Mouse (Mus musculus): ENCODE data around the gene Pecam1. TPM values are rescaled to one million over a fixed set of nuclear protein-coding genes. Genes with fewer than 3 reads are reported as not detected.
"Not testable (repeated sequence)": the region's sequence is repeated elsewhere in the genome, so short reads cannot be mapped to it uniquely, and the experiment has no call there.

The Pecam1 gene
- polyA plus RNA-seq, 1 experiment from 2014 or later = 48.2 TPM

DNA sequence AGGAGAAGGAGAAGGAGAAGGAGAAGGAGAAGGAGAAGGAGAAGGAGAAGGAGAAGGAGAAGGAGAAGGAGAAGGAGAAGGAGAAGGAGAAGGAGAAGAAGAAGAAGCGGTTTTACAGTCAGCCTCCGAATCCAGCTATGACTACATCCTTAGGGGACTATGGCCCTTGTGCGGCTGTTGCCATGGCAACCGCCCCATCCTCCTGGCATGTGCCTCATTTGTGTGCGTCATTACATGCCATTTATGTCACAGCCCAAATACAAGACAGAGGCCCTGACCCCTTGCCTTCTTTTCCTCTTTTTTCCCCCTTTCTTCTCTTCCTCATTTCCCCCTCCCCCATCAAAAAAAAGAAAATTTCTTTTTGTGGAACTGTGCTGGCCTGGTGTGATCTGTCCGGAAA lies 9.2 kb downstream of the Pecam1 start:
- Histone ChIP-seq H3K9ac (ENCODE audit: low read depth, low read length) (no peak overlapping the region), H3K27ac (ENCODE audit: low read length) (no peak overlapping the region), H3K4me2 (ENCODE audit: low read depth, low read length) (no peak overlapping the region), H3K9me3 (ENCODE audit: control insufficient read depth, low read length) (no peaks in the 10 kb centered on the region), H3K27me3 (replicated peaks; ENCODE audit: control insufficient read depth, insufficient read depth, low read length) (no peaks in the 10 kb centered on the region), H3K4me1 (ENCODE audit: control insufficient read depth, insufficient read depth, low read length) (no peaks in the 10 kb centered on the region), H3K36me3 (ENCODE audit: control insufficient read depth, insufficient read depth, low read length) (no peaks in the 10 kb centered on the region), H3K4me3 (ENCODE audit: low read length) (no peak overlapping the region)
- 62% methylated on average over 6 of the region's 6 CpGs for WGBS
- no peak for ATAC-seq

DNA sequence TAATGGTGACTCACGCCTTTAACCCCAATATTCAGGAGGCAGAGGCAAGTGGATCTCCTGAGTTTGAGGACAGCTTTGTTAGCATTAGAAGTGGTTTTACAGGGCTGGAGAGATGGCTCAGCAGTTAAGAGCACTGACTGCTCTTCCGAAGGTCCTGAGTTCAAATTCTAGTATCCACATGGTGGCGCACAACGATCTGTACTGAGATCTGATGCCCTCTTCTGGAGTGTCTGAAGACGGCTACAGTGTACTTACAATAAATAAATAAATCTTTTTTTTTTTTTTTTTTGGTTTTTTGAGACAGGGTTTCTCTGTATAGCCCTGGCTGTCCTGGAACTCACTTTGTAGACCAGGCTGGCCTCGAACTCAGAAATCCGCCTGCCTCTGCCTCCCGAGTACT lies 9.7 kb downstream of the Pecam1 start:
- H3K9ac ChIP-seq (ENCODE audit: low read depth, low read length); H3K4me2 ChIP-seq (ENCODE audit: low read depth, low read length); ATAC-seq; H3K9me3 ChIP-seq (ENCODE audit: control insufficient read depth, low read length); H3K36me3 ChIP-seq (ENCODE audit: control insufficient read depth, insufficient read depth, low read length); H3K27me3 ChIP-seq (replicated peaks; ENCODE audit: control insufficient read depth, insufficient read depth, low read length); H3K27ac ChIP-seq (ENCODE audit: low read length); H3K4me3 ChIP-seq (ENCODE audit: low read length); H3K4me1 ChIP-seq (ENCODE audit: control insufficient read depth, insufficient read depth, low read length): not testable (repeated sequence)
- 94% methylated on average over 7 of the region's 8 CpGs for WGBS

DNA sequence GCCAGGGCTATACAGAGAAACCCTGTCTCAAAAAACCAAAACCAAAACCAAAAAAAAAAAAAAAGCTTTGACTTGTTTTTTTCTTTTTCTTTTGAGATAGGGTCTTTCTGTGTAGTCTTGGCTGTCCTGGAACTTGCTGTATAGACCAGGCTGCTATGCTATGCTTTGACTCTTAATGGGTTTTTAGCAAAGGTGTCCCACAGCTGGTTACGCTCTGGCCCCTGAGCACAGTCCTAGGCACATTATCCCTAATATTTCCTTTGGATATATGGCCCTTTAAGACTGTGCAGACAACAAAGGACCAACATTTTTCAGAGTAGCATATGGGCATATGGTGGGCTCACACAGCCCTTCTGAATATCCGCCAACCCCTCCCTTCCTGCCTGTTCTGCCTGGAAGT lies 11.3 kb downstream of the Pecam1 start:
- WGBS = 94% methylated on average over 2 of the region's 2 CpGs
- no peaks in the 10 kb centered on the region for H3K36me3 ChIP-seq (ENCODE audit: control insufficient read depth, insufficient read depth, low read length)

DNA sequence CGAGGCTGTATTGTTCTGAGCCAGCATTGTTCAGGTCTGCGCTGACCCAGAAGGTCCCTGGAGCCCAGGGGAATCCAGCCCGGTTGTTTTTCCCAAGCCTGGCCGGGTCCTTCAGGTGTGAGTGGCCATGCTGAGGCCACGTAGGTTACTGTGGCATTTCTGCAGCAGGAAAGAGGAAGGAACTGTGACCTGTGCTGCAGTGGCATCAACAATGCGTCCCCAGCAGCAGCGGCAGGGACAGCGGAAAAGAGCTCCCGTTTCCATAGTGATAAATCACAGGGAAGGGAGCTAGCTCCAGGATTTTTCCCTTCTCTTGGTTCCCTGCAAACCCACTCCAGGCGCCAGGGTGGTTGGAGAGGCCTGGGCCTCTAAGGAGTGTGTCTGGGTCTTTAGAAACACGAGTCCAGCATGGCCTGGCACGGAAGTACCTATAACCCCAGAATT lies 13.2 kb downstream of the Pecam1 start:
- no peak overlapping the region for H3K4me3 ChIP-seq (ENCODE audit: low read length)
- H3K4me2 ChIP-seq (ENCODE audit: low read depth, low read length) = no peak overlapping the region
- H3K27ac ChIP-seq (ENCODE audit: low read length) = 0 out of 2 replicates have a peak overlapping the region, but pooled peaks have one; percentile 31
- ATAC-seq = peak; percentile 60; the same call in 1 of the 2 replicates
- WGBS = 38% methylated on average over 12 of the region's 12 CpGs
- no peaks in the 10 kb centered on the region for H3K9me3 ChIP-seq (ENCODE audit: control insufficient read depth, low read length)
- H3K4me1 ChIP-seq (ENCODE audit: control insufficient read depth, insufficient read depth, low read length) = no peaks in the 10 kb centered on the region
- H3K9ac ChIP-seq (ENCODE audit: low read depth, low read length) = no peak overlapping the region
- H3K36me3 ChIP-seq (ENCODE audit: control insufficient read depth, insufficient read depth, low read length) = no peaks in the 10 kb centered on the region
- H3K27me3 ChIP-seq (replicated peaks; ENCODE audit: control insufficient read depth, insufficient read depth, low read length) = no peaks in the 10 kb centered on the region

More for the DNA sequence above, 11.3 kb downstream of the Pecam1 start:
- Histone ChIP-seq H3K4me1 (ENCODE audit: control insufficient read depth, insufficient read depth, low read length) (no peaks in the 10 kb centered on the region), H3K27me3 (replicated peaks; ENCODE audit: control insufficient read depth, insufficient read depth, low read length) (no peaks in the 10 kb centered on the region), H3K9ac (ENCODE audit: low read depth, low read length) (no peak overlapping the region), H3K9me3 (ENCODE audit: control insufficient read depth, low read length) (no peaks in the 10 kb centered on the region), H3K4me3 (ENCODE audit: low read length) (no peak overlapping the region), H3K27ac (ENCODE audit: low read length) (no peak overlapping the region), H3K4me2 (ENCODE audit: low read depth, low read length) (no peak overlapping the region)
- ATAC-seq = no peak

- no peaks in the 10 kb centered on the region for H3K9me3 ChIP-seq (ENCODE audit: control insufficient read depth, low read length)
- H3K36me3 ChIP-seq (ENCODE audit: control insufficient read depth, insufficient read depth, low read length) = no peaks in the 10 kb centered on the region
- no peak overlapping the region for H3K9ac ChIP-seq (ENCODE audit: low read depth, low read length)
- WGBS = 67% methylated on average over 3 of the region's 3 CpGs
- ATAC-seq = no peak
- no peak overlapping the region for H3K4me3 ChIP-seq (ENCODE audit: low read length)
- H3K4me2 ChIP-seq (ENCODE audit: low read depth, low read length) = no peak overlapping the region
- H3K27ac ChIP-seq (ENCODE audit: low read length) = 0 out of 2 replicates have a peak overlapping the region, but pooled peaks have one; percentile 31
- no peaks in the 10 kb centered on the region for H3K4me1 ChIP-seq (ENCODE audit: control insufficient read depth, insufficient read depth, low read length)
- H3K27me3 ChIP-seq (replicated peaks; ENCODE audit: control insufficient read depth, insufficient read depth, low read length) = no peaks in the 10 kb centered on the region
Measured at GRCm38 (mm10) chr11:106736614-106737013, 13.8 kb downstream of the Pecam1 start.

DNA sequence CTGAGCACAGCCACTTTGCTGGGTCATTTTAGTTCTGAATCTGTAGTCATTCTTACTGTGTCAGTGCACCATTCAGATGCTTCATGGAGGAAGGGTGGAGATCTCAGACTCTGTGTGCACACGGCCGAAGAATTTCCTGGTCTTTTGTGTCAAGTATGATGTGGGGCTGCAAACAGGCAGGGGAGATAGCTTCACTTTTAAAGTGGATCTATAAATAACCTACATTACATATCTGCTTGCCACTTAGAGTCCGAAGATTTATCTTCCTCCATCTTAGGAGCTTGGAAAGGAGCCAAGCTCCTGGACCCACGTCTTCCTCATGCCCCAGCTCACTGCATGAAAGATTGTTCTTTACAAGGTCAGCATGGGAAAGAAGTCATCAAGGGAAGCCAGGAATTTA lies 19.7 kb downstream of the Pecam1 start:
- H3K27me3 ChIP-seq (replicated peaks; ENCODE audit: control insufficient read depth, insufficient read depth, low read length) = no peaks in the 10 kb centered on the region
- H3K4me1 ChIP-seq (ENCODE audit: control insufficient read depth, insufficient read depth, low read length) = peaks cover 13% of the 10 kb centered on the region
- no peak overlapping the region for H3K4me3 ChIP-seq (ENCODE audit: low read length)
- WGBS = 24% methylated on average over 4 of the region's 4 CpGs
- H3K4me2 ChIP-seq (ENCODE audit: low read depth, low read length) = no peak overlapping the region
- no peaks in the 10 kb centered on the region for H3K36me3 ChIP-seq (ENCODE audit: control insufficient read depth, insufficient read depth, low read length)
- H3K9ac ChIP-seq (ENCODE audit: low read depth, low read length) = no peak overlapping the region
- ATAC-seq = peak; percentile 64
- H3K9me3 ChIP-seq (ENCODE audit: control insufficient read depth, low read length) = no peaks in the 10 kb centered on the region
- H3K27ac ChIP-seq (ENCODE audit: low read length) = peak overlapping the region; percentile 33; the same call in 1 of the 2 replicates

- H3K27me3 ChIP-seq (replicated peaks; ENCODE audit: control insufficient read depth, insufficient read depth, low read length) = no peaks in the 10 kb centered on the region
- H3K9ac ChIP-seq (ENCODE audit: low read depth, low read length) = no peak overlapping the region
- H3K4me1 ChIP-seq (ENCODE audit: control insufficient read depth, insufficient read depth, low read length) = peaks cover 13% of the 10 kb centered on the region
- H3K27ac ChIP-seq (ENCODE audit: low read length) = no peak overlapping the region
- ATAC-seq = no peak
- H3K9me3 ChIP-seq (ENCODE audit: control insufficient read depth, low read length) = no peaks in the 10 kb centered on the region
- WGBS = 96% methylated on average over 1 of the region's 1 CpGs
- H3K36me3 ChIP-seq (ENCODE audit: control insufficient read depth, insufficient read depth, low read length) = no peaks in the 10 kb centered on the region
- no peak overlapping the region for H3K4me2 ChIP-seq (ENCODE audit: low read depth, low read length)
- no peak overlapping the region for H3K4me3 ChIP-seq (ENCODE audit: low read length)
Measured at GRCm38 (mm10) chr11:106729656-106730055, 20.8 kb downstream of the Pecam1 start.

GRCm38 (mm10) chr11:106728402-106729366 lies 21.7 kb downstream of the Pecam1 start:
- Histone ChIP-seq H3K4me3 (ENCODE audit: low read length) (no peak overlapping the region), H3K4me1 (ENCODE audit: control insufficient read depth, insufficient read depth, low read length) (peaks cover 16% of the 10 kb centered on the region), H3K36me3 (ENCODE audit: control insufficient read depth, insufficient read depth, low read length) (no peaks in the 10 kb centered on the region), H3K9ac (ENCODE audit: low read depth, low read length) (no peak overlapping the region), H3K27me3 (replicated peaks; ENCODE audit: control insufficient read depth, insufficient read depth, low read length) (no peaks in the 10 kb centered on the region), H3K9me3 (ENCODE audit: control insufficient read depth, low read length) (no peaks in the 10 kb centered on the region), H3K27ac (ENCODE audit: low read length) (no peak overlapping the region), H3K4me2 (ENCODE audit: low read depth, low read length) (no peak overlapping the region)
- ATAC-seq = no peak
- 72% methylated on average over 10 of the region's 10 CpGs for WGBS

DNA sequence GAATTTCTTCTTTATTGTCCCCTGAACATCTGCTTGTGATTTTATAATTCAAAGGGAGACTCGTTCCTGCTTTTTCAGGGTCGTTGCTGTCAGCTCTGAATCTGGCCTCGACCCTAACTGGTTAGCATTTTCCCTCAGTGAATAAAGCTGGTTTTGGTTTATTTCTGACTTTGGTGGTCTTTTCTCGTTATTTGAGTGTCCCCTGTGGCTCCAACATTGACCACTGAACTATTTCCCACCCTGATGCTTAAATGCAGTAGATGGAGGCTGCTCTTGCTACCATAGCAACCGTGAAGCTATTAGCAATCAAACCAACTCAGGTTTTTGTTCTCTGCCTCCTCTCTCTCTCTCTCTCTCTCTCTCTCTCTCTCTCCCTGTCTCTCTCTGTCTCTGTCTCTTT lies 22.5 kb downstream of the Pecam1 start:
- Histone ChIP-seq H3K27me3 (replicated peaks; ENCODE audit: control insufficient read depth, insufficient read depth, low read length) (no peaks in the 10 kb centered on the region), H3K4me1 (ENCODE audit: control insufficient read depth, insufficient read depth, low read length) (peaks cover 20% of the 10 kb centered on the region), H3K4me3 (ENCODE audit: low read length) (no peak overlapping the region), H3K36me3 (ENCODE audit: control insufficient read depth, insufficient read depth, low read length) (no peaks in the 10 kb centered on the region), H3K4me2 (ENCODE audit: low read depth, low read length) (no peak overlapping the region), H3K27ac (ENCODE audit: low read length) (no peak overlapping the region), H3K9me3 (ENCODE audit: control insufficient read depth, low read length) (no peaks in the 10 kb centered on the region), H3K9ac (ENCODE audit: low read depth, low read length) (no peak overlapping the region)
- no peak for ATAC-seq
- 61% methylated on average over 5 of the region's 5 CpGs for WGBS

Measured in intestine, embryonic 16.5 days (tissue).